Mouse (Mus musculus) myocyte (in vitro differentiated cells): ENCODE results near the gene Krtap11-1.

ENCODE experiments used
- CEBPB ChIP-seq: IDR thresholded peaks from 2 replicates; pipeline ENCODE4 v1.6.1; 2011; ENCODE audit warnings: mild to moderate bottlenecking, moderate library complexity; ENCODE audit not compliant: poor library complexity, insufficient read depth, severe bottlenecking
- E2F4 ChIP-seq: IDR thresholded peaks from one replicate; pipeline ENCODE4 v1.6.1; 2011; ENCODE audit warnings: mild to moderate bottlenecking, control low read depth, moderate library complexity; ENCODE audit not compliant: insufficient read depth
- MYOD1 ChIP-seq, 3 experiments: IDR thresholded peaks; one replicate each; pipeline ENCODE4 v1.6.1; 2011; ENCODE audit warnings: control low read depth in 2 of 3, low read depth in 2 of 3, mild to moderate bottlenecking in 2 of 3, moderate library complexity in 1 of 3; ENCODE audit not compliant: insufficient read length in 2 of 3, control insufficient read depth in 1 of 3
- MYOG ChIP-seq, 3 experiments: IDR thresholded peaks; one replicate each; pipeline ENCODE4 v1.6.1; 2011; ENCODE audit warnings: control low read depth in 2 of 3, low read depth in 2 of 3, mild to moderate bottlenecking in 2 of 3; ENCODE audit not compliant: insufficient read length in 2 of 3, control insufficient read depth in 1 of 3, insufficient read depth in 1 of 3
- POLR2A ChIP-seq: IDR thresholded peaks from one replicate; pipeline ENCODE4 v1.6.1; 2011; ENCODE audit warnings: low read depth, mild to moderate bottlenecking, control low read depth, moderate library complexity; ENCODE audit not compliant: insufficient read length
- POLR2AphosphoS2 ChIP-seq: IDR thresholded peaks from one replicate; pipeline ENCODE4 v1.6.1; 2011; ENCODE audit warnings: low read depth, control low read depth; ENCODE audit not compliant: insufficient read length
- REST ChIP-seq: IDR thresholded peaks from one replicate; pipeline ENCODE4 v1.6.1; 2011; ENCODE audit warnings: mild to moderate bottlenecking, control low read depth, moderate library complexity; ENCODE audit not compliant: insufficient read depth, insufficient read length
- TCF12 ChIP-seq: IDR thresholded peaks from one replicate; pipeline ENCODE4 v1.6.1; 2011; ENCODE audit warnings: mild to moderate bottlenecking, control low read depth; ENCODE audit not compliant: poor library complexity, insufficient read depth, severe bottlenecking
- TCF3 ChIP-seq: IDR thresholded peaks from one replicate; pipeline ENCODE4 v1.6.1; 2011; ENCODE audit warnings: low read depth, control low read depth; ENCODE audit not compliant: insufficient read length
- USF1 ChIP-seq: IDR thresholded peaks from one replicate; pipeline ENCODE4 v1.6.1; 2011; ENCODE audit warnings: low read depth, mild to moderate bottlenecking, control low read depth, moderate library complexity

DNA sequence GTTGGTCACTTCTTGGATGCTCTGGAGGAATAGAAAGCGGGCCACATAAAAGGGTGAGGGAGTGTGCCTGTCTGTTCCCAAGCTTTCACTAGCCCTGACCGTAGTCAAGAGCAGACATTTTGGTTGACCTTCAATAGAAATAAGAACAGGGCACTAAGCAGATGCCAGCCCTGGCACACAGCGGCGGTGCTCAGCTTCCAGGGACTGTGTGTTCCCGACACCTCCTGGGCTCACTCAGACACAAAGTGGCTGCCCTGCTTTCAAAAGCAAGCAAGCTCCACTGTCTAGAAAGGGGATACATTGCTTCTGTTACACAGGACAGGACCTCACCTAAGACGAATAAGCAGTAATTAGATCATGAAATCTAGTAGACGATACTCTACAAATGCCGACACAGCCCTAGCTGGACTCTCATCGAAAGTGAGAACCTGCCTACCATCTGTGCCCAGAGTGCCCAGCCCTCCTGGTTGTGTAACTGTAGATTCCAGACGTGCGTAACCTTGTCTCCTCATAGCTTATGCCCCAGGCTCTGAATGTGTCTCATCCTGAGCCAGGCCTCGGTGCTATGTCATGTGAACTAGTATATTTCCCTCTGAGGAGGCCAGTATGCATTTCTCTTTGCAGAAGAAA, 37.3 kb upstream of the Krtap11-1 start:
- no peak for TF ChIP-seq POLR2A
- no peak for TF ChIP-seq E2F4
- no peak for TF ChIP-seq CEBPB
- TF ChIP-seq USF1: no peak
- no peak for TF ChIP-seq TCF12
- no peak for TF ChIP-seq MYOG (IDR thresholded peaks at IDR 0.05; ENCODE audit: control insufficient read depth in 1 of 3, insufficient read depth in 1 of 3, insufficient read length in 2 of 3, low read depth in 2 of 3)
- TF ChIP-seq MYOD1 (IDR thresholded peaks at IDR 0.05; ENCODE audit: control insufficient read depth in 1 of 3, insufficient read length in 2 of 3, low read depth in 2 of 3): no peak
- TF ChIP-seq TCF3: no peak
- no peak for TF ChIP-seq REST
- no peak for TF ChIP-seq POLR2AphosphoS2
